Mouse (Mus musculus): ENCODE measurements around the gene Krt18. TPM values are rescaled to one million over a fixed set of nuclear protein-coding genes. Genes with fewer than 3 reads are reported as not detected.
A peak's percentile ranks its signal among the peaks of the same experiment; 100 is the strongest.

Krt18 gene
- polyA plus RNA-seq, 1 experiment from 2014 or later, result 20.9 TPM

DNA sequence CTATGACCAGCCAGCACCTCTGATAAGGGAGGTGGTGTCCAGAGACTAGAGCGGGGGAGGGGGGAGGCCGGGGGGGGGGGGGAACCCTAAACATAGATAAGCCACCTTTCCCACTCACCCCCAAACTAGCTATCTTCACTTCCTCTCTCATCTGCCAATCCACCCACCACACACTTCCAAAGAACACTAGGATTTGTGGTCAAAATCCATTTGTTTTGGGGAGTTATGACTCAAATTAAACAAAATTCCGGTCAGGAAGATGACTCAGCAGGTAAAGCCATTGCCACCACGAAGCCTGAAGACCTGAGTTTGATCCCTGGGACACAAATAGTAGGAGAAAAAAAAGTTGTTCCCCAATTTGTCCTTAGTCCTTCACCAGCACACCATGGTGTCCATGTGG, 13.1 kb upstream of the Krt18 start:
- Histone ChIP-seq H3K9ac (no peak overlapping the region), H3K9me3 (no peaks in the 10 kb centered on the region), H3K36me3 (no peaks in the 10 kb centered on the region), H3K4me1 (peaks cover 28% of the 10 kb centered on the region), H3K4me2 (replicated peaks) (no peak overlapping the region), H3K4me3 (no peak overlapping the region), H3K27ac (no peak overlapping the region), H3K27me3 (peaks cover 7% of the 10 kb centered on the region; the same call in 1 of the 2 replicates)
- ATAC-seq (ENCODE audit: low FRiP score, low read depth), result no peak
- WGBS, result 64% methylated on average over 4 of the region's 4 CpGs

DNA sequence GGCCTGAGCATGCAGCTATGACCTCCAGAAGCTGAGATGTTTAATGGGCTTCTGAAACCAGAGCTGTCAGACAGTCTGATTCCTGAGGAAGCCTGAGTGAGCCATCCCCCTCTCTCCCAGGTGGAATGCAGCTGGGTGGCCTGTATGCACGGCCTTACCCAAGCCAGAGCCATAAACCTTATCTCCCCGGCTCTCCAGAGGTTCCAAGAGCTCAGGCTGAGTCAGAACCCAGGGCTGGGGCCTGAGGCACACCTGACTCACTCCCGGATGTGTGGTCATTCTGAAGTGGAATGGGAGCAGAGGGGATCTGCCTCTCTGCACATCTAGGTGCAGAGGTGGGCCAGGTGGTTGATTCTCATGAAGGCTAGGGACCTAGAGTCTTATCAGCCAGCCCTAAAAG, 11.9 kb upstream of the Krt18 start:
- 5% methylated on average over 3 of the region's 3 CpGs for WGBS
- H3K36me3 ChIP-seq, result no peaks in the 10 kb centered on the region
- H3K4me3 ChIP-seq, result no peak overlapping the region
- H3K27ac ChIP-seq, result no peak overlapping the region
- peaks cover 7% of the 10 kb centered on the region; the same call in 1 of the 2 replicates for H3K27me3 ChIP-seq
- H3K9ac ChIP-seq, result no peak overlapping the region; the same call in 1 of the 2 replicates
- no peak for ATAC-seq (ENCODE audit: low FRiP score, low read depth)
- peaks cover 23% of the 10 kb centered on the region for H3K4me1 ChIP-seq
- H3K4me2 ChIP-seq (replicated peaks), result no peak overlapping the region
- no peaks in the 10 kb centered on the region for H3K9me3 ChIP-seq

DNA sequence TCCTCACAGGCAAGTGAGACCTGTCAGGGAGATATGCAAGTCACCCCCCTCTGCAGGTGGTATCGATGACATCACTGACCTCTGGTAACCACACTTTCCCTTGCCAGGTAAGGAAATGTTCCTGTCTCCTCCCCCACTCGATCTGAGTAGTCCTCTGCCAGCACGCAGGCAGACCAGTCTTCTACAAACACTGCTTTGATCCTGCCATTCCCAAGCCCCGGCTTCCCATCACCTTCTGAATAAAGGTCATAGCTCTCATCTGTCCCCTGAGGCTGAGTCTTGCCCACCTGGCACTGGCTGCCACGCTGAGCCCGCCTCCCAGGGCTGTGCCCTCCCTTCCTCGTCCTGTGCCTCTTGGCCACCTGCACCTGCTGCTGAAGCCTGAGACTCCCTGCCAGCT, 11.2 kb upstream of the Krt18 start:
- peaks cover 7% of the 10 kb centered on the region; the same call in 1 of the 2 replicates for H3K27me3 ChIP-seq
- H3K36me3 ChIP-seq, result no peaks in the 10 kb centered on the region
- H3K4me3 ChIP-seq, result no peak overlapping the region
- no peaks in the 10 kb centered on the region for H3K9me3 ChIP-seq
- ATAC-seq (ENCODE audit: low FRiP score, low read depth), result no peak
- H3K4me1 ChIP-seq, result peaks cover 23% of the 10 kb centered on the region
- no peak overlapping the region for H3K9ac ChIP-seq
- no peak overlapping the region for H3K4me2 ChIP-seq (replicated peaks)
- 10% methylated on average over 7 of the region's 7 CpGs for WGBS
- H3K27ac ChIP-seq, result no peak overlapping the region

DNA sequence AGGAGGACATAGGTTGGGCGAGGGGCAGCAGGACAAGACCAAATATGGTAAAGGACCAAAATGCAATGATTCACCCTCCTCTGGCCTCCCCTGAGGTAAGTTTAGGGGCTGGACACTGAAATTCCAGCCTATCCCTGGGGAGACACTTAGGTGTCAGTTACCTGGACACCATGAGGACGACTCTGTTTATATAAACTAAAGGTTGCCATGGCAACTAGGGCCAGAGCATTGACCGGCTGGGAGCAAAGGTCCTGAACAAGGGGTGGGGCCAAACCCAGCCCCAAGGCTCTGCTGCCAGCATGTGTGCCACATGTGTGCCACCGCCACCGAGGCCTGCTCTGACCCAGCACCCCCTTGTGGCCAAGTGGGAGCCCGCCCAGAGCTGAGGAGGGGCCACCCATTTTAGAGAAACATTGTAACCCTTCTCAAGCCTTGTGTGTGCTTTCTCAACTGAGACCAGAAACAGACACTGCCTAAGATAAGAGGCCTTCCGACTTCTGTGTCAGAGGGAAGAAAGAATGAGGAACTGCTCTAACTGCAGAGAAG, 10.0 kb upstream of the Krt18 start:
- Histone ChIP-seq H3K9ac (no peak overlapping the region), H3K36me3 (no peaks in the 10 kb centered on the region), H3K4me1 (peaks cover 23% of the 10 kb centered on the region), H3K27ac (no peak overlapping the region), H3K4me2 (replicated peaks) (no peak overlapping the region), H3K9me3 (no peaks in the 10 kb centered on the region), H3K4me3 (no peak overlapping the region), H3K27me3 (0 out of 2 replicates have a peak, but pooled peaks cover 3% of the 10 kb centered on the region)
- WGBS, result 21% methylated on average over 7 of the region's 7 CpGs
- no peak for ATAC-seq (ENCODE audit: low FRiP score, low read depth)

DNA sequence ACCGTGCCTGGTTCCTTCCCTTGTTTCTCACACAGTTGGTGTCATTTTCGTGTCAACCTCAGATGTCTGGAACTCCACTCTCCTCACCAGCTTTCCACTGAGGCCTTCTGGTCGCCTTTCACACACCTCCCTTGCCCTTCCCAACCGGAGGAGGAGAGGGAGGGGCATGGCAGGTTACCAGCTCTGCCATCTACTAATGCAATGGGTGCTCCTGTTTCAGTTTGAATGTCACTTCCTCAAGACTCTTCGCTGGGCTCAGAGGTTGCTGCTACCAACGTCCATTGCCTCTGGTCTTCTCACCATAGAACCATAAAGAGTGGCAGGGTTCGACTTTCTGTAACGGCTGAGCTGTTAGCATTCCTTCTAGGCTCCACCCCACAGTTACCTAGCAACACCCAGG, 5.5 kb upstream of the Krt18 start:
- 29% methylated on average over 8 of the region's 8 CpGs for WGBS
- no peak overlapping the region for H3K9ac ChIP-seq
- H3K4me1 ChIP-seq, result peaks cover 18% of the 10 kb centered on the region
- H3K9me3 ChIP-seq, result no peaks in the 10 kb centered on the region
- peaks cover 47% of the 10 kb centered on the region for H3K27me3 ChIP-seq
- no peak overlapping the region for H3K4me2 ChIP-seq (replicated peaks)
- no peak overlapping the region for H3K4me3 ChIP-seq
- ATAC-seq (ENCODE audit: low FRiP score, low read depth), result no peak
- H3K36me3 ChIP-seq, result no peaks in the 10 kb centered on the region
- no peak overlapping the region for H3K27ac ChIP-seq

DNA sequence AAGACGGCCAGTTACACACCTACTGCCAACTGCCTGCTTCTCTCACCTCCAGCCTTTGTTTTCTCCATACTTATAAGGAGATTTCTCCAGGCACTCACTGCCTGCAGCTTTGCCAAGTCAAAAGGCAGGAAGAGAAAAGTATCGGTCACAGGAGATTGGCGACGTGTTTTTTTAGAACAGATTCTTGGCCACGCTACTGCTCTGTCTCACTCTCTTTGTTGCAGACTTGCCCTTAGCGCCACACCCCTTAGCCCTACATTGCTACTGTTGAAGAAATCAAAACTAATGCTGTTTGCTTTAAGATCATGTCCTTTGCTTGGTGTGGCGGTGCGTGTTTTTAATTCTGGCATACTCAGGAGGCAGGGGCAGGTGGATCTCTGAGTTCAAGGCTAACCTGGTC, 4.1 kb upstream of the Krt18 start:
- H3K27ac ChIP-seq, result no peak overlapping the region

DNA sequence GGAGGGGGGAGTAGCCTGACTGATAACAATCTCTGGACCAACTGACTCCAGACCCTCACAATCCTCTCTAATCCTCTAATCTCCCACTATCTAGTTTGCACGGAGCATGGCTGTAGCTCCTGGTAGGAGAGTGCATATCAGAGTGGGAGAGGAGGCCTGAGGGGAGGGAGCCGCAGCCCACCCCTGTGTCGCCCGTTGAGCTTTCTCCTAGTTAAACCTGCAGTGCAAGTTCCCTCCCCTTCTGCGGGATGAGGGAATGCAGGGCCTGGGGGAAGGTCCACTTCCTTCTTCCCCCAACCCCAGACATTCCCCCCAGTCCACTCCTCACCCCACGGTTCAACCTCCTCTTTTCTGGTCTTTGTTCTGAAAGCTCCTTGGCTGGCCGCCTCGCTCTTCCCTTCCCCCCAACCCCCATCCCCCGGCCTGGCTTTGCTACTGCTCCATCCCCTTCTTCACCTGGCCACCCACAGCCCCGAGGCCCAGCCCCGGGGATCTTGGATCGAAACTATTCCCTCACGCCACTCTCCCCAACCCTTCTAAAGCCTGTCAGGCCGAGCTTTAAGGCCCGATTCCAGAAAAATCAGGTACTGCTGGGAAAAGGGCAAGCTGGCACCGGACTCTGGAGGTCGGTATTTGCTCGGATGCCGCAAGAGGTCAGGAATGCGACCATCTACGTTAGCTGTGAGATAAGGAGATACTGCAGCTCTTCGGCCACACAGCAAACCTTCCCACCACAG, 2.7 kb upstream of the Krt18 start:
- ATAC-seq (ENCODE audit: low FRiP score, low read depth), result peak; percentile 41
- 6% methylated on average over 22 of the region's 22 CpGs for WGBS
- H3K9ac ChIP-seq, result peak overlapping the region; percentile 53
- H3K36me3 ChIP-seq, result no peaks in the 10 kb centered on the region
- H3K9me3 ChIP-seq, result no peaks in the 10 kb centered on the region
- no peak overlapping the region for H3K4me3 ChIP-seq
- H3K4me1 ChIP-seq, result peaks cover 28% of the 10 kb centered on the region
- H3K27ac ChIP-seq, result no peak overlapping the region
- H3K27me3 ChIP-seq, result peaks cover 66% of the 10 kb centered on the region
- peak overlapping the region; percentile 46 for H3K4me2 ChIP-seq (replicated peaks)

More for the DNA sequence above, 4.1 kb upstream of the Krt18 start:
- Histone ChIP-seq H3K36me3 (no peaks in the 10 kb centered on the region), H3K9me3 (no peaks in the 10 kb centered on the region), H3K4me3 (no peak overlapping the region), H3K4me2 (replicated peaks) (no peak overlapping the region), H3K4me1 (peaks cover 28% of the 10 kb centered on the region), H3K9ac (no peak overlapping the region), H3K27me3 (peaks cover 60% of the 10 kb centered on the region)
- 73% methylated on average over 8 of the region's 8 CpGs for WGBS
- ATAC-seq (ENCODE audit: low FRiP score, low read depth), result no peak

DNA sequence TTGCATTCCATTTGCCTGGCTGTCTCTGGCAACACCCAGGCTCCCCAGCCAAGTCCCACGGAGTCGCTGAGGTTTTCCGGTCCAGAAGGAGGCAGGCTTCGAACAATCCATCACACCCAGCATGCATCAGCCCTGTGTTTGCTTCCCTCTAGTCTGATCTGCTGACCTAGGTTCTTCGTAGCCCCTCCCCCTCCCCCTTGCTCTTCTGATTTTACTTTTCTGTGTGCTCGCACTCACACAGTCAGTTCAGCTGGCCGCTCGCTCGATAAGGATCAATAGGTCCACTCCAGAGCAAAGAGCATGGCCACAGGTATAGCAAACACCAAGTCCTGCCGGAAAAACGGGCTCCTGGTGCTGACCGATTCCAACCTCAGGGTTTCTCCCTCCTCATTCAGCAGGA, 1.6 kb upstream of the Krt18 start:
- H3K27me3 ChIP-seq, result peaks cover 66% of the 10 kb centered on the region
- H3K9me3 ChIP-seq, result no peaks in the 10 kb centered on the region
- H3K9ac ChIP-seq, result no peak overlapping the region
- ATAC-seq (ENCODE audit: low FRiP score, low read depth), result no peak
- H3K4me3 ChIP-seq, result no peak overlapping the region
- H3K4me1 ChIP-seq, result peaks cover 28% of the 10 kb centered on the region
- H3K36me3 ChIP-seq, result peaks cover 7% of the 10 kb centered on the region
- H3K4me2 ChIP-seq (replicated peaks), result no peak overlapping the region; the same call in none of the 2 replicates
- no peak overlapping the region for H3K27ac ChIP-seq
- 11% methylated on average over 12 of the region's 12 CpGs for WGBS

DNA sequence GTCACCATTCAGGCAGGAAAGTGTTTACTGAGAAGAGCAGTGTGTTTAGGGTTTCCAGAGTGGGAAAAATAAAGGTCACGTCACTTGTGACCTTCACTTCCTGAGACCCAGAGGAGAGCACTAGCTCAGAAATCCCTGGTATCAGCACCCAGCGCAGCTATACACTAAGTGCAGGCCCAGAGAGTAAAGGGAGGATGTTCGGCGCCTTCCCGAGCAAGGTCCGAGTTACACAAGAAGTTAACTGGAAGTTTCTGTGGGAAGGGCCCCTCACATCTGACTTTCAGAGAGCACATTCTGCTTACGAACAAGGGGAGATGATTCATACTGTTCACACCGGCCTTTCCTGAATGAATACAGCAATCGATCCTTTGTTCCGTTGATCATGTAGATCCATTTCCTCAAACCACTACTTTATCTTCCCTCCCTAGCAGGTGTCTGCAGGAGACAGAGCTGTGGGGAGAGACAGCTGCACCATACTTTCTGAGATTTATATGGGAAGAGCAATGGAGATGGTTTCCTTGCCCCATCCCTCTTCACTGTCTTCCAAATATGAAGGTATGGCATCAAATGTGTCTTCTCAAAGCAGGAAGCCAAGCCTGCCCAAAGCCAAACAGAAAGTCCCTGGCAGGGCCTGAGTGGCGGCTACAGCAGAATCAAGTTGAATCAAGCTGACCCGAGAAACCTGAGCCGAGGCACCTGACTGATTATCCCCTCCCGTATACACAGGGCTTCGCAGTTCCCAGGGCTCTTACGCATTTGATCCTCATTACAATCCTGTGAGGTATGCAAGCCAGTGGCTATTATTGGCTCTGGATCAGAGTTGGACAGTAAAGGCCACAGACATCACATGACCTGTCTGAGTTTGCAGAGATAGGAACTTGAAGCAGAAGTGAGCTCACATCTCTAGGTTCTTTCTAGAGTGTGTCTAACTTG, 6.4 kb downstream of the Krt18 start:
- Histone ChIP-seq H3K27ac (no peak overlapping the region), H3K9ac (no peak overlapping the region), H3K4me3 (no peak overlapping the region), H3K36me3 (peaks cover 9% of the 10 kb centered on the region), H3K27me3 (0 out of 2 replicates have a peak, but pooled peaks cover 6% of the 10 kb centered on the region), H3K4me1 (peaks cover 5% of the 10 kb centered on the region; the same call in 1 of the 2 replicates), H3K9me3 (no peaks in the 10 kb centered on the region), H3K4me2 (replicated peaks) (no peak overlapping the region)
- 57% methylated on average over 16 of the region's 16 CpGs for WGBS
- no peak for ATAC-seq (ENCODE audit: low FRiP score, low read depth)

DNA sequence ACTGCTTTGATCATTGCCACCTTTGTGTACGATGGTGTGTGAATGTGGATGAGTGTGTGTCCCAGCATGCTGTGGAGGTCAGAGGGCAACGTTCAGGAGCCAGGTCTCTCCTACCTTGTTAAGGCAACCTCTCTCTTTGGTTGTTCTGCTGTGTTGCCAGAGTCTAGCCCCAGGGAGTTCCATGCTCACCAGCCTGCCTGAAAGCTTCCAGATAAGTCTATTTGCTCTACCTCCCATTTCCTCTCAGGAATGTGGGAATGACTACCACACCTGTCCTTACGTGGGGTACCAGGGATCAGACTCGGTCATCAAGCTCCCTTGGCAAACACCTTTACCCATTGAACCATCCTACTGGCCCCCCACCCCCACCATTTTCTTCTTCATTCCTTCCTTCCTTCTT, 12.3 kb downstream of the Krt18 start:
- WGBS, result 60% methylated on average over 4 of the region's 4 CpGs
- no peaks in the 10 kb centered on the region for H3K36me3 ChIP-seq

DNA sequence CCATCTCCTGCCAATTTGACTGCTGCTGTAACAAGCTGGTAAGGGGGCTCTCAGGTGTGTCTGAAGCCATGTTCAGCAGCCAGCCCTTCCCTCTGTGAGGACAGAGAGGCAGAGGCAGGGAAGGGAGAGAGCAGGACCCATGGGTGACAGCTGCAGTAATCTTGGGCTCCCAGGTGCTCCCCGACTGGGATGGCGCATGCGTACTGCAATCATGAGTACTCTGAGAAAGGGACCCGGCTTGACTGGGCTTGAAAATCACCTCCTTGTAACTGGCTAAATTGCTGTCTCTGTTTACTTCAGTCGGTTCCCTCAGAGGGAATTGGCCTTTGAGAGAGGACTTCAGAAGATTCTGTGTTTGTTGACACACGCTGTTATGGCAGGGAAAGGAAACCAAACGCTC, 14.0 kb downstream of the Krt18 start:
- ATAC-seq (ENCODE audit: low FRiP score, low read depth), result no peak
- Histone ChIP-seq H3K36me3 (no peaks in the 10 kb centered on the region), H3K4me3 (peak overlapping the region; percentile 24; the same call in 1 of the 2 replicates), H3K27ac (no peak overlapping the region), H3K9me3 (no peaks in the 10 kb centered on the region), H3K27me3 (0 out of 2 replicates have a peak, but pooled peaks cover 5% of the 10 kb centered on the region), H3K9ac (no peak overlapping the region), H3K4me2 (replicated peaks) (peak overlapping the region; percentile 44), H3K4me1 (peaks cover 5% of the 10 kb centered on the region; the same call in 1 of the 2 replicates)
- 19% methylated on average over 7 of the region's 7 CpGs for WGBS

More for the DNA sequence above, 12.3 kb downstream of the Krt18 start:
- H3K4me3 ChIP-seq, result no peak overlapping the region
- H3K4me2 ChIP-seq (replicated peaks), result no peak overlapping the region
- H3K27ac ChIP-seq, result no peak overlapping the region
- H3K9ac ChIP-seq, result no peak overlapping the region
- H3K4me1 ChIP-seq, result peaks cover 5% of the 10 kb centered on the region; the same call in 1 of the 2 replicates
- no peaks in the 10 kb centered on the region for H3K9me3 ChIP-seq
- ATAC-seq (ENCODE audit: low FRiP score, low read depth), result no peak
- 0 out of 2 replicates have a peak, but pooled peaks cover 5% of the 10 kb centered on the region for H3K27me3 ChIP-seq

DNA sequence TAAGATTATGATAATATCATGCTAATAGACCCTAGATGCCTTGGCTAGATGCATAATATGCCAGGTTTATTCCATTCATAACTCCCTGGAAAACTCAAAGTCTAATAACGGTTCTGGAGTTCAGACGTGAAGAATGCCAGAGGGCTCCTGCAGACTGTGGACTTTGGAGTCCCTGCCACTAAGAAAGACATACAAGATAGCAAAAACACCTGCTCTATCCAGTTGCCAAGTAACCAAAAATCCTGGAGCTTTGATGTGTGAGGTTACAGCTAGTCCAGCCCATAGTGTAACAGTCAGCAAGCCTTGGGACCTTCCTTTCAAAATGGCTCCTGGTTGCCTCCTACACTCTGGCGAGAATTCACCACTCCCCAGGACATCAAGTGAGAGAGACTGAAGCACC, 16.8 kb downstream of the Krt18 start:
- H3K27ac ChIP-seq, result no peak overlapping the region
- WGBS, result 72% methylated on average over 3 of the region's 3 CpGs
- 0 out of 2 replicates have a peak, but pooled peaks cover 5% of the 10 kb centered on the region for H3K27me3 ChIP-seq
- H3K9ac ChIP-seq, result no peak overlapping the region
- H3K4me1 ChIP-seq, result no peaks in the 10 kb centered on the region
- no peaks in the 10 kb centered on the region for H3K9me3 ChIP-seq
- no peak overlapping the region for H3K4me2 ChIP-seq (replicated peaks)
- no peak for ATAC-seq (ENCODE audit: low FRiP score, low read depth)
- H3K36me3 ChIP-seq, result no peaks in the 10 kb centered on the region
- H3K4me3 ChIP-seq, result no peak overlapping the region

All from limb, embryonic 13.5 days (tissue).